Mouse (Mus musculus) mouse trophoblast stem cell (cell line): ENCODE results near the gene Olfr739.

Experiments used
- in situ Hi-C, 2 experiments: fragments of 300-500 bp; cut with MseI, MboI; formaldehyde crosslinking; loops; 2 replicates in 1 of 2; 3 replicates in 1 of 2; pipeline ENCODE4 v1.15.1; 2025

The Olfr739 gene

GRCm38 (mm10) chr14:50418326-50418725 lies at the start of gene Olfr739:
TSS of gene Olfr739 (plus strand) at chr14:50418626.
- in situ Hi-C loops: no loop called here

DNA sequence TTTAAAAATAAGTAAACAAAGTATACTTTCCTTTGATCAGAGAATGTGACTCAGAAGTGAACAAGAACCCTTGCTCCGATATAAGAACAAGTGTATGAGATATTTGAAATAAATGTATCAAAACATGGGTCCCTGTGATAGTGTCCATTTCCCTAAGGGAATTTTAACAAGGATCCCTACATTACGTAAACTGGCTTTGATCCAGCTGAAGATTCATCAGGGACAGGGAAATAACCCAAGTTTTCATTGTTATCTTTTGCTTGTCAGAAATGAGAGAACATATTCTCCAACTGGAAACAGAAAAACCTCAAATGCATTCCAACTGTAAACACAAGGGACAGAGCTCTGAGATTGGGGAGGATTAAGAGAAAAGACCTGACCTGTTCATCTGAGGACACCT lies 37.6 kb upstream of the Olfr739 start, which contains the start of gene Olfr736:
Olfr736 (plus strand) TSS at position 301 of the 400 bp plus-strand sequence.
- in situ Hi-C loops: no loop called here

GRCm38 (mm10) chr14:50407268-50407667 lies 11.2 kb upstream of the Olfr739 start, which contains the start of gene Olfr738:
TSS of gene Olfr738 (plus strand) at chr14:50407568.
- in situ Hi-C loops: no loop called here

- in situ Hi-C loops: no loop called here
Observed at GRCm38 (mm10) chr14:50445245-50445644, 26.8 kb downstream of the Olfr739 start, which contains the start of gene Olfr740. TSS of gene Olfr740 (plus strand) at chr14:50445545.

DNA sequence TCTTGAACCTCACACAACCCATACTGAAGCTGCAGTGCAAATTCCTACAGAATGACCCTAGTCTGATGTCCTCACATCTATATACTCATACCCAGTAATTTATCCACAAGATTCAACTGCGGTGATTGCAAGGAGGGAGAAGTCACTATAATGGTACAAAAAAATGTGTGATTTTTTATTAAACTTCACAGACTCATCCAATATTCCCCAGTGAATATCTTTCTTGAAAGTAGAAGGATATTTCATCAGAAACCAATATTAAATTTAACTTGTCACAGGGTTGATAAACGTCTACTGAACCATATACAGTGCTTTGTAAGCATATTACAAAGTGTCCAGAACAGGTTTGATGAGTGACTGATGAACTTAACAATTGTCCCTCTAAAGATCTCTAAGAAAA lies 54.0 kb downstream of the Olfr739 start, which contains the start of gene Olfr741:
Olfr741 (plus strand) TSS at position 301 of the 400 bp plus-strand sequence.
- in situ Hi-C loops: no loop called here
